Mouse (Mus musculus) CH12.LX (cell line): ENCODE results near the gene Peli1. TPM values are rescaled to one million over a fixed set of nuclear protein-coding genes. Genes with fewer than 3 reads are reported as not detected.

Experiments
- DNase-seq: peaks from one replicate; pipeline ENCODE4 v3.0.0-alpha.2; 2013; ENCODE audit errors: extremely low read depth
- H3K27ac ChIP-seq: 2 replicates; pipeline ENCODE4 v1.5.1; 2012; ENCODE audit warnings: low read depth, mild to moderate bottlenecking, control low read depth, moderate library complexity; ENCODE audit not compliant: insufficient read depth
- H3K27me3 ChIP-seq: replicated peaks from 2 replicates; pipeline ENCODE3; 2012; ENCODE audit warnings: inconsistent platforms
- H3K36me3 ChIP-seq, 2 experiments: replicated peaks in 1 of 2; 2 replicates each; pipeline versions ENCODE3 to v1.6.1; 2012; ENCODE audit warnings: inconsistent platforms in 1 of 2, low read length in 1 of 2, mild to moderate bottlenecking in 1 of 2, mixed read lengths in 1 of 2, moderate library complexity in 1 of 2; ENCODE audit not compliant: control insufficient read depth in 1 of 2, insufficient read depth in 1 of 2
- H3K4me1 ChIP-seq, 2 experiments: 2 replicates each; pipeline ENCODE4 v1.6.1; 2012; ENCODE audit warnings: inconsistent platforms in 1 of 2, moderate library complexity in 1 of 2; ENCODE audit not compliant: insufficient read depth in 2 of 2, control insufficient read depth in 1 of 2
- H3K4me2 ChIP-seq: 2 replicates; pipeline ENCODE4 v1.6.1; 2012; ENCODE audit warnings: low read depth, mild to moderate bottlenecking, control low read depth; ENCODE audit not compliant: poor library complexity, insufficient read depth, severe bottlenecking
- H3K4me3 ChIP-seq, 3 experiments: fragments of 150-350 bp in 1 of 3; sonication (generic) in 1 of 3; replicated peaks in 1 of 3; 2 replicates each; pipeline versions ENCODE3 to v1.5.1; 2011 to 2012; ENCODE audit warnings: low read depth in 2 of 3, low read length in 2 of 3, mild to moderate bottlenecking in 2 of 3, moderate library complexity in 2 of 3, control low read depth in 1 of 3, improper control_type of control experiment in 1 of 3, inconsistent platforms in 1 of 3, mixed read lengths in 1 of 3; ENCODE audit not compliant: poor library complexity in 1 of 3
- H3K79me2 ChIP-seq: replicated peaks from 2 replicates; pipeline ENCODE4 v1.6.1; 2012; ENCODE audit warnings: mild to moderate bottlenecking, moderate library complexity; ENCODE audit not compliant: control insufficient read depth, poor library complexity, insufficient read depth, severe bottlenecking; ENCODE audit errors: extremely low read depth
- H3K9ac ChIP-seq: 2 replicates; pipeline ENCODE4 v1.6.1; 2012; ENCODE audit warnings: low read depth, mild to moderate bottlenecking, control low read depth, moderate library complexity; ENCODE audit not compliant: insufficient read depth
- H3K9me3 ChIP-seq: replicated peaks from 2 replicates; pipeline ENCODE3; 2012; ENCODE audit warnings: low read length, inconsistent platforms, mixed read lengths
- CHD1 ChIP-seq: IDR thresholded peaks from 2 replicates; pipeline ENCODE4 v1.6.1; 2012; ENCODE audit warnings: low read depth, low read length, improper control_type of control experiment, inconsistent platforms
- CHD2 ChIP-seq: IDR thresholded peaks from 2 replicates; pipeline ENCODE4 v1.6.1; 2011; ENCODE audit warnings: low read length, improper control_type of control experiment
- E2F4 ChIP-seq: IDR thresholded peaks from 2 replicates; pipeline ENCODE4 v1.6.1; 2011; ENCODE audit warnings: low read depth, low read length, improper control_type of control experiment; ENCODE audit not compliant: insufficient replicate concordance
- GABPA ChIP-seq: IDR thresholded peaks from 2 replicates; pipeline ENCODE4 v1.6.1; 2012; ENCODE audit warnings: low read depth, low read length, improper control_type of control experiment, inconsistent platforms; ENCODE audit not compliant: insufficient replicate concordance
- KAT2A ChIP-seq: IDR thresholded peaks from 2 replicates; pipeline ENCODE4 v1.6.1; 2012; ENCODE audit warnings: low read length, improper control_type of control experiment, inconsistent platforms; ENCODE audit not compliant: insufficient replicate concordance
- MXI1 ChIP-seq: IDR thresholded peaks from 2 replicates; pipeline ENCODE4 v1.6.1; 2011; ENCODE audit warnings: mild to moderate bottlenecking, low read depth, low read length, improper control_type of control experiment
- MYC ChIP-seq: IDR thresholded peaks from 2 replicates; pipeline ENCODE4 v1.6.1; 2011; ENCODE audit warnings: low read depth, mild to moderate bottlenecking, improper control_type of control experiment, low read length
- NELFE ChIP-seq: IDR thresholded peaks from 2 replicates; pipeline ENCODE4 v1.6.1; 2011; ENCODE audit warnings: low read depth, low read length, improper control_type of control experiment
- POLR2AphosphoS2 ChIP-seq: IDR thresholded peaks from 2 replicates; pipeline ENCODE4 v1.6.1; 2011; ENCODE audit warnings: low read depth, low read length, improper control_type of control experiment
- RAD21 ChIP-seq: IDR thresholded peaks from 2 replicates; pipeline ENCODE4 v1.6.1; 2011; ENCODE audit warnings: low read depth, mild to moderate bottlenecking, low read length, improper control_type of control experiment, moderate library complexity
- TBP ChIP-seq: conservative IDR thresholded peaks from 2 replicates; pipeline ENCODE4 v1.6.1; 2011; ENCODE audit warnings: low read depth, low read length, improper control_type of control experiment
- UBTF ChIP-seq: IDR thresholded peaks from 2 replicates; pipeline ENCODE4 v1.6.1; 2012; ENCODE audit warnings: low read depth, mild to moderate bottlenecking, inconsistent platforms, low read length, improper control_type of control experiment, moderate library complexity
- USF1 ChIP-seq: IDR thresholded peaks from 2 replicates; pipeline ENCODE4 v1.6.1; 2014; ENCODE audit warnings: low read depth, mild to moderate bottlenecking, inconsistent platforms, low read length, improper control_type of control experiment
- ZC3H11A ChIP-seq: IDR thresholded peaks from 2 replicates; pipeline ENCODE4 v1.6.1; 2012; ENCODE audit warnings: low read depth, mild to moderate bottlenecking, inconsistent platforms, low read length, improper control_type of control experiment
- ZKSCAN1 ChIP-seq: IDR thresholded peaks from 2 replicates; pipeline ENCODE4 v1.6.1; 2012; ENCODE audit warnings: low read depth, inconsistent platforms, low read length, improper control_type of control experiment, borderline replicate concordance
- ZNF384 ChIP-seq: IDR thresholded peaks from 2 replicates; pipeline ENCODE4 v1.6.1; 2012; ENCODE audit warnings: low read depth, low read length, improper control_type of control experiment, inconsistent platforms
- dilution Hi-C: fragments of 300-500 bp; cut with MboI; formaldehyde crosslinking; loops from 2 replicates; pipeline ENCODE4 v1.14.3; 2020; ENCODE audit warnings: low sequenced_read_pairs; ENCODE audit not compliant: extremely low pct_unique_long_range_greater_than_20kb, extremely low pct_ligation_motif_present
- in situ Hi-C: fragments of 300-500 bp; cut with MboI; formaldehyde crosslinking; loops from 3 replicates; pipeline ENCODE4 v1.14.3; 2019; ENCODE audit warnings: low sequenced_read_pairs, low pct_ligation_motif_present, low pct_unique_long_range_greater_than_20kb, mixed read lengths
- polyA plus RNA-seq: library from polyadenylated mRNA; unstranded; fragments of >175 nt; gene quantifications from 2 replicates; pipeline ENCODE4 v1.2.1, GENCODE M21; 2012; ENCODE audit warnings: low read depth; ENCODE audit not compliant: insufficient read length
- total RNA-seq, 2 experiments: library from RNA; depleted of rRNA; stranded (reverse); fragments of 300-350 nt in 1 of 2; fragments of >200 nt in 1 of 2; gene quantifications; 2 replicates each; pipeline ENCODE4 v1.2.3; 2012 to 2014

Gene Peli1
- total and polyA plus RNA-seq, 3 experiments = 6.7 to 25.9 (median 14.8) TPM

DNA sequence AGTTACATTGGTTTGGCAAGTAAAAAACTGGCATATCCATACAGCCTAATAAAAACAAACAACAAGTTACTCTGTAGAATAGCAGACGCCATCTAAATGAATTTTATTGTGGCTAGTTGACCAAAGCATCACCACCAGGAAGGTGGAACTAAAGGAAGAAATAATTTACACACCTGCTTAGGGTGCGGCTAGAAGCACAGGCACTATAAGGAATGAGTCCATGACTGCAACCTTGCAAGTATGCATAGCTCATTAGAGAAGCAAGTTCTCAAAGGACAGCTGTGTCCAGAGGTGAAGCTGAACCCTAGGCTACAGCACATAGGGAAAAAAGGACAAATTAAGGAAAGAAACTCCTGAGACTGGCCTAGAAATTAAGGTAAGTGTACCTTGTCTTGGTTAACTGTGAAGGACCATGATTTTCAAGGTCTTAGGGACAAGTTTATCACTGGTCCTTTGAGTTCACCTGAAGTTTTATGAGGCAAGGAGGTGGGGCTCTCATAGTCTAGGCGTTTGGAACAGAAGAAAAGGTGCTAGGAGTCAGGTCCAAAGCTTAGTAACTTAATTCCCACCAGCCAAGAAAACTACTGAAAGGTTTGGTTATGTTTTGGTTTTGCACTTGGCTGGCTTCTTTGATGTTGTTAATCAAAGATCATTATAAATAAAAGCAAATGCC is 25.7 kb downstream of the Peli1 start:
- Histone ChIP-seq H3K79me2 (peaks cover 12% of the 10 kb centered on the region; the same call in 1 of the 2 replicates), H3K4me2 (no peak overlapping the region), H3K36me3 (peaks cover 0 to 17% of the 10 kb centered on the region in 2 experiments), H3K9ac (no peak overlapping the region), H3K4me3 (no peak overlapping the region), H3K27ac (no peak overlapping the region), H3K27me3 (no peaks in the 10 kb centered on the region), H3K4me1 (peaks cover 0 to 33% of the 10 kb centered on the region in 2 experiments; a peak in 2 of 4 replicates), H3K9me3 (no peaks in the 10 kb centered on the region)
- no peak for DNase-seq
- dilution Hi-C loops (no loop called here), in situ Hi-C loops (no loop called here)
- TF ChIP-seq ZKSCAN1 (no peak), CHD1 (no peak), E2F4 (no peak), GABPA (no peak), UBTF (no peak), NELFE (no peak), ZNF384 (no peak), ZC3H11A (no peak), POLR2AphosphoS2 (no peak), RAD21 (no peak)

DNA sequence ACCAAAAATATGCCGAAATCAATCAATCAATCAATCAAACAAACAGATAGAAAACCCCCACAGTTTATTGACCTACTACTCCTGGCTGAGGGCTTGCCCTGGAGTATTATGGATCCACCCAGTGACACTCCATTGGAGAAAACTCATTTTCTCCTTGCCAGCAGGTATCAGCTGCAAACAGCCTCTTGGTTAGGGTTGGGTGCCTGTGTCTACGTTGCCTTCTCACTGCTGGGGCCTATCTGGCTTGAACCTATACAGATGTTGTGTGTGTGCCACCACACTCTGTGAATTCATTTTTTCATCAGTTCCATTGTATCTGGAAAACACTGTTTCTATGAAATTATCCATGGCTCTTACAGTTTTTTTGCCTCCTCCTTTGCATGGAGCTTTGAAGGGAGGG is 30.6 kb downstream of the Peli1 start:
- Histone ChIP-seq H3K36me3 (peaks cover 0 to 16% of the 10 kb centered on the region in 2 experiments), H3K4me3 (no peak overlapping the region), H3K27me3 (no peaks in the 10 kb centered on the region), H3K9me3 (no peaks in the 10 kb centered on the region), H3K4me2 (no peak overlapping the region), H3K27ac (no peak overlapping the region), H3K79me2 (no peaks in the 10 kb centered on the region), H3K4me1 (peaks cover 0 to 17% of the 10 kb centered on the region in 2 experiments; a peak in 1 of 4 replicates), H3K9ac (no peak overlapping the region)
- dilution Hi-C loops (no loop called here), in situ Hi-C loops (no loop called here)
- DNase-seq = no peak
- TF ChIP-seq KAT2A (no peak), CHD1 (no peak), ZKSCAN1 (no peak), MYC (no peak), USF1 (no peak), ZC3H11A (no peak), ZNF384 (no peak), CHD2 (no peak), MXI1 (no peak), TBP (no peak), UBTF (no peak)
